Mouse (Mus musculus) CH12.LX (cell line): Measurements from ENCODE around the gene Kat7.

ENCODE experiments used
- CHD1 ChIP-seq: IDR thresholded peaks from 2 replicates; pipeline ENCODE4 v1.6.1; 2012; ENCODE audit warnings: low read depth, low read length, improper control_type of control experiment, inconsistent platforms
- CTCF ChIP-seq, 2 experiments: IDR thresholded peaks in 1 of 2; conservative IDR thresholded peaks in 1 of 2; 2 replicates each; pipeline ENCODE4 v1.5.1; 2011 to 2012; ENCODE audit warnings: low read depth in 2 of 2, low read length in 2 of 2, improper control_type of control experiment in 1 of 2, inconsistent platforms in 1 of 2, mild to moderate bottlenecking in 1 of 2, moderate library complexity in 1 of 2
- E2F4 ChIP-seq: IDR thresholded peaks from 2 replicates; pipeline ENCODE4 v1.6.1; 2011; ENCODE audit warnings: low read depth, low read length, improper control_type of control experiment; ENCODE audit not compliant: insufficient replicate concordance
- EP300 ChIP-seq: IDR thresholded peaks from 2 replicates; pipeline ENCODE4 v1.6.1; 2011; ENCODE audit warnings: low read length, improper control_type of control experiment
- HCFC1 ChIP-seq: IDR thresholded peaks from 2 replicates; pipeline ENCODE4 v1.6.1; 2012; ENCODE audit warnings: low read depth, mild to moderate bottlenecking, inconsistent platforms, low read length, improper control_type of control experiment
- MAFK ChIP-seq: IDR thresholded peaks from 2 replicates; pipeline ENCODE4 v1.6.1; 2011; ENCODE audit warnings: low read length, improper control_type of control experiment; ENCODE audit not compliant: insufficient replicate concordance
- MAX ChIP-seq: IDR thresholded peaks from 2 replicates; pipeline ENCODE4 v1.6.1; 2011; ENCODE audit warnings: low read length, improper control_type of control experiment
- POLR2A ChIP-seq: IDR thresholded peaks from 2 replicates; pipeline ENCODE4 v1.6.1; 2011; ENCODE audit warnings: low read depth, mild to moderate bottlenecking, improper control_type of control experiment, low read length
- POLR2AphosphoS2 ChIP-seq: IDR thresholded peaks from 2 replicates; pipeline ENCODE4 v1.6.1; 2011; ENCODE audit warnings: low read depth, low read length, improper control_type of control experiment
- SMC3 ChIP-seq: IDR thresholded peaks from 2 replicates; pipeline ENCODE4 v1.6.1; 2011; ENCODE audit warnings: low read depth, low read length, improper control_type of control experiment
- USF1 ChIP-seq: IDR thresholded peaks from 2 replicates; pipeline ENCODE4 v1.6.1; 2014; ENCODE audit warnings: low read depth, mild to moderate bottlenecking, inconsistent platforms, low read length, improper control_type of control experiment

GRCm38 (mm10) chr11:95255747-95256146 is 54.3 kb downstream of the Kat7 start:
- TF ChIP-seq POLR2AphosphoS2 (no peak), EP300 (no peak), HCFC1 (no peak), E2F4 (no peak), CTCF (conservative IDR thresholded peaks at IDR 0.05 in 1 of 2, IDR thresholded peaks at IDR 0.05 in 1 of 2; ENCODE audit: low read depth in 2 of 2, low read length in 2 of 2) (no peak), MAX (no peak), POLR2A (no peak), CHD1 (no peak), SMC3 (no peak), MAFK (no peak), USF1 (no peak)
